Mouse (Mus musculus) left cerebral cortex, adult 2 months (tissue): ENCODE measurements at regions not wholly inside any gene's neighbourhood (a gene's known extent, or its start where the extent isn't known, plus 50 kb on each side); places are given as distances from the start of the nearest gene placed in this dataset.

Source experiments
- DNase-seq, 2 experiments: peaks; one replicate each; pipeline ENCODE4 v3.0.0; 2021 to 2022; ENCODE audit warnings: low spot score in 2 of 2, mixed read lengths in 1 of 2; ENCODE audit errors: extremely low spot score in 1 of 2
- H3K27ac ChIP-seq: fragments of 200-600 bp; 2 replicates; pipeline ENCODE4 v1.8.1; 2022
- H3K4me3 ChIP-seq: fragments of 200-600 bp; 2 replicates; pipeline ENCODE4 v1.8.1; 2022
- CTCF ChIP-seq: fragments of 200-600 bp; IDR thresholded peaks from 2 replicates; pipeline ENCODE4 v1.8.1; 2022; ENCODE audit warnings: antibody characterized with exemption, mild to moderate bottlenecking, moderate library complexity
- intact Hi-C: fragments of 180-260 bp; cut with DNase I; formaldehyde crosslinking; loops from one replicate; pipeline ENCODE4 v1.15.1; 2025

GRCm38 (mm10) chr10:8667244-8667643, 148.6 kb upstream of the Ust start:
- Histone ChIP-seq H3K27ac (no peak overlapping the region), H3K4me3 (no peak overlapping the region)
- intact Hi-C loops = no loop called here
- TF ChIP-seq CTCF = no peak
- DNase-seq = no peak

DNA sequence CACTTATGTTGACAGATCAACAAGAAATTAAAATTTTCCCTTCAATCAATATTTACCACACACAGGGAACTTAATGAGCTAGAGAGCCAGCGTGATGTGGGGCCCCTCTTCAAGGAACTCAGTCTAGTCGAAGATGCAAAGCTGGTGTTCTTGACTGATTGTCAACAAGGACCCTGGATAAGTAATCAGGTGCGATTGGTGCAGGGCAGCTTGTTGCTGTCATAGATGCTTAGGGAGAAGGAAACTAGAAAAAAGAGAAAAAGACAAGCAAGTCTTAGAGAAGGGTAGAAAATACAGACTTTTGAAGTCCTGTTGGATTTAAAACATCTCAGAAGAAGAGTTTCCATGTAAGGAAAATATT, 140.3 kb upstream of the Ust start:
- TF ChIP-seq CTCF = no peak
- H3K27ac ChIP-seq = no peak overlapping the region
- intact Hi-C loops = no loop called here
- no peak overlapping the region for H3K4me3 ChIP-seq
- DNase-seq = no peak

GRCm38 (mm10) chr10:8658024-8658933, 139.7 kb upstream of the Ust start:
- no peak for TF ChIP-seq CTCF
- Histone ChIP-seq H3K27ac (no peak overlapping the region), H3K4me3 (no peak overlapping the region)
- intact Hi-C loops = no loop called here
- DNase-seq = no peak

- intact Hi-C loops = no loop called here
- TF ChIP-seq CTCF = no peak
- Histone ChIP-seq H3K27ac (no peak overlapping the region), H3K4me3 (no peak overlapping the region)
- DNase-seq = no peak
These were observed 138.8 kb upstream of the Ust start for GRCm38 (mm10) chr10:8657176-8658023.

DNA sequence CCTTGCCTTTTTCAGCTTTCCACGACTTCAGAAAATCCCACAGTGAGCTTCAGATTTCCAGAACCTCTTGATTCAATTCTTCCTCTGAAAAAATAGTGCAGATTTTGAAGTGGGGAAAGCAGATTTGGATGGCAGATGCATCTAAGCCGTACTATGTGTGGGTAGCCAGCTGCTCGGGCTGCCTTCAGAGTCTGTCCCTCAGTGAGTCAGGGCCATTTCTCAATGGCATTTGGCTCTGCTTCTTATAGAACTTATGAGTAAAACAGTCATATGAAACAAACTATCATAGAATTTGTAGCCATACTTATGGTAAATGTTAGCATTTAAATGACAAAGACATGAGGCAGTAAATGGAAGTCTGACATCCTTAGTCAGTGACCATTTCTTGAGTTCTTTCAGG, 135.0 kb upstream of the Ust start:
- no peak overlapping the region for H3K27ac ChIP-seq
- no peak overlapping the region for H3K4me3 ChIP-seq
- TF ChIP-seq CTCF = no peak
- peak in 1 of 2 experiments; percentile 11 for DNase-seq
- intact Hi-C loops = no loop called here

DNA sequence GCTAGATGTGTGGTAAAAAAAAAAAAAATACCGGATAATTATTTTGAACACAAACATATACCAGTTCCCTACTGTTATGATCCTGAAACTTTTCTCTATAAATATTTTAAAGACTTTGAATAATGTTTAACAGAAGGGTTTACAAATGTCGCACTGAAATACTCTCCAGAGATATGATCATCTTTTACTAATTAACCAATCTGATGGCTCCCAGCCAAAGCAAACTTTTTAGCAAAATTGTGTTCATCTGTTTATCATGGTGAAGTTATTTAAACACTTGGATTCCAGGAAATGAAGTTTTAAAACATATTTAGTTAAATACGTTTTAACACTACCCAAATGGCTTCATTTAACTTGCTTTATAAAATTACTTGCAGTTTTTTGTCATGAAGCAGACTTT, 123.6 kb upstream of the Ust start:
- H3K27ac ChIP-seq = no peak overlapping the region
- no peak overlapping the region for H3K4me3 ChIP-seq
- TF ChIP-seq CTCF = no peak
- intact Hi-C loops = no loop called here
- DNase-seq = no peak

DNA sequence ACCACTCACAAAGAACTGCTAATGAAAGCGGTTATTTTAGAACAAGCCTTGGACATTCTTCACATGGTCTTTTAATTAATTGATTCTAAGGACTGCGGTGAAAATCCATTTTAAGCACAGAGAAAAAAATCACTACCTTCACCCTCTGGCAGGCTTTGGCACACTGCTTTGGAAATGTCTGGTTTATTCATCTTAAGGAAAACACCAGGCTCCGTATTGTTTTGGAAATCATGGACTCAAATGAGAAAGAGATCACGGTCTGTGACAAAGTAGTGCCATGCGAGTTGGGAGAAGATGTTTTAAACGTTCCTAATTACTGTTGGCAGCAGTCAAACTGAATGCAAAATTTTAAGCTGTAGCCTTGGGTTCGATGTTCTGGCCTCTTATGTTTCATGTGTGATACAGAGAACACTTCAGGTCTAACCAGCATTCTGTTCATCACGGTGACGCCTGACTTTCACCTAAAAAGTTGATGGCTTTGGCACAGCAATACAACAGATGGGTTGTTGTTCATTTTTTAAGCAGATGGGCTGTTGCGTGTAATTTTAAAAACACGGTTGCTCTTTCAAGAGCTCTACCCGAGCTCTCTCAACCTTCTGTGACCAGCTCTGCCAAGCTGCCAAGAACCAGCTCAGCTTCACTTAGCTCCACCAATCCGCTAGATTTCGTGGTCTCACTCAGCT, 105.7 kb upstream of the Ust start:
- no peak for DNase-seq
- Histone ChIP-seq H3K27ac (no peak overlapping the region), H3K4me3 (no peak overlapping the region)
- no peak for TF ChIP-seq CTCF
- intact Hi-C loops = no loop called here

GRCm38 (mm10) chr10:8618676-8619075, 100.1 kb upstream of the Ust start:
- no peak for DNase-seq
- intact Hi-C loops = no loop called here
- H3K27ac ChIP-seq = no peak overlapping the region
- no peak for TF ChIP-seq CTCF
- H3K4me3 ChIP-seq = no peak overlapping the region

- no peak overlapping the region for H3K27ac ChIP-seq
- intact Hi-C loops = no loop called here
- no peak overlapping the region for H3K4me3 ChIP-seq
- no peak for DNase-seq
- no peak for TF ChIP-seq CTCF
These were observed 96.9 kb upstream of the Ust start for GRCm38 (mm10) chr10:8615452-8616025.

DNA sequence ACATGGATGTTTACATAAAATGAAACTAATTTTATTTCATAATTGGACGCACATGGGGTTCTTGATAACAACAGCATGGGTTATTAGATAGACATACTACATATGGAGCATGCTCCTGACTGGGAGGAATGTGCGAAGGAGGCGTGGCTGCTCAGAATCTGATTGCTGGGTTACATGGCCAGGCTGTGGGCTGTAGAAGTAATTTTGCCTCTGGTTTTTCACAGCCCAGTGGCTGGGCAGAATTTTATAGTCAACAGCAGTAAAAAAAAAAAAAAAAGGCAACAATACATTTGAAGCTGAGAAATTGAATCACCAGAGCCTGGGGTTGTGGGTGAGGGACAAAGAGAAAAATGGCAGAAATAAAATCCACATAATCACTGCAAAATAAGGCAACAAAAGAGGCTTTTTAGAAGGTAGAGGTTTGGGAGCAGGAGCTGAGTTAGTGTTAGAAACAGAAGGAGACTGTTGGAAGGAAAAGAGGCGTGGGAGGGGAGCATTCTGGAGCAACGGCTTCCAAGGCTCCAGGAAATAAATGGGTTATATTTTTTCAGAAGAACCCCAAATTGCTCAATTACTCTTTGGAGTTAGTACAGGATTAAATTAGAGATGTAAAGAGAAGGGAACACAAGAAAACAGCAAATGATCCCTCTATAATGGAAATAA, 71.4 kb upstream of the Ust start:
- H3K27ac ChIP-seq = no peak overlapping the region
- no peak for DNase-seq
- TF ChIP-seq CTCF = no peak

DNA sequence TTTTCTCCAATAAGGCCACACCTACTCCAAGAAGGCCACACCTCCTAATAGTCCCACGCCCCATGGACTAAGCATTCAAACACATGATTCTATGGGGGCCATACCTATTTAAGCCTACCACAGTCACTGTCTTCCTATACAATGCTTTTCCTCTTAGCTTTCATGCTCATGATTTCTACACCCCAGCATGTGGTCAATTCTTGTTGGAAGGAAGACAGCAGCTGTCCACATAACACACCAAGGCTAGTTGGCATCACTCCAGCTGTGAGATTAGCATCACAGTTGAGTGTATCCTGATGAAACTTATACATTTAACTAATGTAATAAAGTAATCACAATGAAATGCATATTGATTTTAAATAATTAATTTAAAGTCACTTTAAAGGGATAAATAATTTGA, 70.5 kb upstream of the Ust start:
- intact Hi-C loops = no loop called here
- TF ChIP-seq CTCF = no peak
- DNase-seq = no peak
- Histone ChIP-seq H3K4me3 (no peak overlapping the region), H3K27ac (no peak overlapping the region)

More for the DNA sequence above, 71.4 kb upstream of the Ust start:
- intact Hi-C loops = no loop called here
- H3K4me3 ChIP-seq = no peak overlapping the region
